Mouse (Mus musculus) R1 (cell line): Measurements from ENCODE around the gene Btg2.
A peak's percentile ranks its signal among the peaks of the same experiment; 100 is the strongest.

Source experiments
- DNase-seq: peaks from one replicate; pipeline ENCODE4 v3.0.0-alpha.2; 2018; ENCODE audit warnings: low read depth, low spot score

Btg2 gene

DNA sequence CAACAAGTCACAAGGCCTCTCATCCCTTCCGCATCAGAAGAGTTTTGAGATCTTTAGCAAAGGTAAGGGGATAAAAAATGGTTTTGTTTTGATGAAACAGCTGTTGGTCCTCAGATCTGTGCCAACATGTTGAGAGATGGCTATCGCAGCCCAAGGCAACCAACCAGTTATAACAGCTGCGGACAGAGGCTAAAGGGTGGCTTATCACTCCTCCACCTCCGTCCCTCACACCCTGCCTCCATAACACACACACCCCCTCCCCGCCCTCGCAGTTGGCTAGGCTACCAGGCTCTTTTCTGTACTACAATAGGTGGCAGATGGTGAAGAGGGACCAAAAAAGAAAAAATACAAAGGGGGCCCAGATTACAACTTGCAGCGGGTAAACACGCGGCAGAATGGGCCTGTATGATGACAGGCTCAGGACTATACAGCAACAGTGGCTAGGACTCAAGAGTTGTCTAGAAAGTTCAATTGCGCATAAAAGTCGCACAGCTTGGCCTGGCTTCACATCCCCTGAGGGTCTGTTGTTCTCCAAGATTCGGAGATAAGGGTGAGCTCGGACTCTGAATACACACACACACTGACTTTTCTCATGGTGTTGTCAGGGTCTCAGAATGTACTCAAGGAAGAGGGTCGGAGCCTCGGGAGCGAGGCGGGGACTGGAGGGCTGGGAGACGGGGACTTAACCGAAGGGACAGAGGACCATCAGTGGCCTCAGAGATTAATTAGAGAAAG lies 692 bp downstream of the Btg2 start:
- peak; percentile 32 for DNase-seq

- DNase-seq, result no peak
Measured at GRCm38 (mm10) chr1:134077389-134078060, 1.4 kb downstream of the Btg2 start.

DNA sequence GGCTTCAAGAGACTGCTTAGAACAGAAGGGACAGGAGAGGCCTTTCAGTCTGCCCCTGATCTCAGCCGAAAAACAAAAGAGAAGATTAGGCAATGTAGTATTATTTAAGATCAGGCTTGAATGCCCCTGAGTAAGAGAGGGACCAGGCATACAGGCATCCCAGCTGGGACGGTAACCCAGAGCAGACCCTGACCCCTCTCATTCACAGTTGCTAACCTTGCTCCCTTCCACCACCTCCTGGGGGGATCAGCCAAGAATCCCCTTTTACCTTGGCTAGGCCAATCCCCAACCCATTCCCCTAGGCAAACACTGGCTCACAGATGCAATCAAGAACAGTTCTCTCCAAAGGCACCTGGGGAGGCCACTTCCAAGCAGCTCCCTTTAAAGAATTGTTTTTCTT lies 2.1 kb downstream of the Btg2 start:
- DNase-seq, result no peak

- no peak for DNase-seq
Measured at GRCm38 (mm10) chr1:134075532-134075931, 3.4 kb downstream of the Btg2 start.

GRCm38 (mm10) chr1:134074606-134075005 lies 4.3 kb downstream of the Btg2 start:
- no peak for DNase-seq

- DNase-seq, result no peak
Measured at GRCm38 (mm10) chr1:134074184-134074583, 4.7 kb downstream of the Btg2 start.

DNA sequence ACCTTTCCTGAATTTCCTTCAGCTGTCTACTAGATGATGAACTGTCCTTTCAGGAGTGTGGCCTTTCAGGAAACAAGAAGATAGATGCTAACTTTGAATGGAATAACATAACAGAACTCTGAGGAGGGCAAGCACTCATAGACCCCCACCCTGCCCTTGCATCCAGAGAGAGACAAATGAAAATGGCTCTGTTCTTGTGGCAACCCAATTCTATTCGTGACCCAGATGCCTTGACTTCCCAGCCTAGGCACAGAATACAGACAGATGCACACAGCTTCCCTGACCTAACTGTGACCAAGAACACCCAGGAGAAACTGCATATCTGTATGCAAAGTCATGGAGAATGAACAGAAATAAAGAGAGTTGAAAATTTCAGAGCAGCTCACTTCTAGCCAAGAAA lies 5.3 kb downstream of the Btg2 start:
- DNase-seq, result no peak

DNA sequence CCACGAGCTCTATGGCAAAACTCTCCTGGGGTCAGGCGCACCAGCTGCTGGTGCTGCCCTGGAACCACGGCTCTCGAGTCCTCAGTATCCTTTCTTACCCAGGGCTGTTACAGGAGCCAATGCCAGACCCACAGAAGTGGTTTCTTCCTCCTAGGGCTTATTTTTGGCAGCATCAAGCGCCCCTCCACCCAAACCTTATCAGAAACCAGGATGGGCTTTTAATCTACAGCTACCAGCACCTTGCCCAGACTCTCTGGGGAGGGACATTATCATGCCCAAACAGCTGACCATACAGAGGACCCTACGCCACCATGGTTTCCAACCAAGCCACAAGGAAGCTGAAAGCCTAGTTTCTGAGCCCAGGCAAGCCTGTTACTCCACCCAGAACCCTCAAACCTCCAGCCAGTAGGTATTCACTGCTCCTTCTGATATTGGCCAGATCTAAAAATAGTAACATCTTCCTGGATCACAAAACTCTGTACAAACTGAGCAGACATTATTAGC lies 5.8 kb downstream of the Btg2 start:
- DNase-seq, result no peak

GRCm38 (mm10) chr1:134071411-134072018 lies 7.4 kb downstream of the Btg2 start:
- no peak for DNase-seq

GRCm38 (mm10) chr1:134070099-134070669 lies 8.7 kb downstream of the Btg2 start:
- peak; percentile 23 for DNase-seq

GRCm38 (mm10) chr1:134067143-134067619 lies 11.7 kb downstream of the Btg2 start:
- no peak for DNase-seq

GRCm38 (mm10) chr1:134066554-134066953 lies 12.4 kb downstream of the Btg2 start:
- DNase-seq, result no peak

- no peak for DNase-seq
Measured at GRCm38 (mm10) chr1:134065241-134065809, 13.6 kb downstream of the Btg2 start.

GRCm38 (mm10) chr1:134064296-134064831 lies 14.6 kb downstream of the Btg2 start:
- no peak for DNase-seq

GRCm38 (mm10) chr1:134063773-134064125 lies 15.2 kb downstream of the Btg2 start:
- DNase-seq, result no peak

DNA sequence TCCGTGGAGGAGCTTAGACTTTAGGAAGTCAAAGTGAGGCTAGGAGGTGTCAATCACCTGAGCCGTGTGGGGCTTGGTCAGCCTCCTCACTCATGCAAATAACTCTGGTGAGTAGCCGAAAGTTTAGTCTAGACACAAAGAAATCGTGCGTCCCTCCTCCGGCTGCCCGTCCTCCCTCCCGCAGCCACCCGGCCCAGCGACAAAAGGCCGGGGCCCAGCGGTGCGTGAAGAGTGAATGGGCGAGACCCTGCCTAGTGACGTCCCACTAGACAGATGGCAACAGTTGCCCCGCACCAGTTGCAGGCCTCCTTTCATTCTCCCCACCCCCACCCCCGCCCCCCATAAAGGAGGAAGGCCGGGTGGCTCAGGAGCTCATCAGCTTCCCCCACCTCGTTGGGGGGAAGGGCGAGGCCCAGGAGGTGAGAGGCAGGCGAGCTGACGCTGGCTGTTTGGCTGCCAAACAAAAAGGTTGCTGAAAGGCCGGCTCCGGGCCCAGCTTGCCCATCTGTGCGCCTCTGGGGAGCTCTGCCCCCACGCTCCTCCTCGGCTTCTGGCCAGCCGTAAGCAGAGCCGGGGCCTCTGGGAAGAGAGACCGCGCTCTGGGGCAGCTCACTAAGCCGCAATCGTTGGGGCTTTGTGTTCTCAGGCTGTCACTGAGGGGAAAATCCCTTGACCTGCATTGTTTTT lies 15.7 kb downstream of the Btg2 start:
- DNase-seq, result peak; percentile 81

DNA sequence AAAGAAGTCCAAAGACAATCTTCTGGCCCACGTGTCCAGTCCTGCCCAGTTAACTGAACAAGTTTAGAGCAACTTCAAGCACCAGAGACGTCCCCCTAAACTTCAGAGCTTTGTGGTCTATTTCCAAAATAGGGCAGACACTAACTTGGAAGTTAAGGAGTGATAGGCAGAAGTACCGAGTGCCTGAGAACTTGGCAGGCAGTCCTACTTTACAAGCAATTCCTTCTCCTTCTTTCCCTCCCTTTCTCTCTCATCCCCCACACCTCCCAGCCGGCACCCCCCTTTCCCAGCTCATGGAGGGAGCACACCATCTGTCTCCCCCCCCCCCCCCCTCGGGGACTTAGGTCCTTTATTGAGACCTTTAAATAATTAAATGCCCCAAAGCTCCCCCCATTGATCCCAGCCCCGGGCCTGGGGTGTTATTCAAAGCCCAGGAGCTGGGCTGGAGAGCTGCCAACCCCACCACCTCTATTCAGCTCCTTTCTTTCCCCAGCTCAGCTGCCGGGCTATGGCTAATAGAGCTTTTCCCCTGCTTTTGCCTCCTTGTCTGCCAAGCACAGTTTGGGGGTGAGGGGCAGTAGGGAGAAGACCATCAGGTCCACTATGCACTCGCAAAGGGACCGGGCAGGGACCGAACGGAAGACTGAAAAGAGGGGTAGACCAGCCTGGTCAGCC lies 16.4 kb downstream of the Btg2 start:
- no peak for DNase-seq

GRCm38 (mm10) chr1:134061915-134062314 lies 17.0 kb downstream of the Btg2 start:
- DNase-seq, result no peak

DNA sequence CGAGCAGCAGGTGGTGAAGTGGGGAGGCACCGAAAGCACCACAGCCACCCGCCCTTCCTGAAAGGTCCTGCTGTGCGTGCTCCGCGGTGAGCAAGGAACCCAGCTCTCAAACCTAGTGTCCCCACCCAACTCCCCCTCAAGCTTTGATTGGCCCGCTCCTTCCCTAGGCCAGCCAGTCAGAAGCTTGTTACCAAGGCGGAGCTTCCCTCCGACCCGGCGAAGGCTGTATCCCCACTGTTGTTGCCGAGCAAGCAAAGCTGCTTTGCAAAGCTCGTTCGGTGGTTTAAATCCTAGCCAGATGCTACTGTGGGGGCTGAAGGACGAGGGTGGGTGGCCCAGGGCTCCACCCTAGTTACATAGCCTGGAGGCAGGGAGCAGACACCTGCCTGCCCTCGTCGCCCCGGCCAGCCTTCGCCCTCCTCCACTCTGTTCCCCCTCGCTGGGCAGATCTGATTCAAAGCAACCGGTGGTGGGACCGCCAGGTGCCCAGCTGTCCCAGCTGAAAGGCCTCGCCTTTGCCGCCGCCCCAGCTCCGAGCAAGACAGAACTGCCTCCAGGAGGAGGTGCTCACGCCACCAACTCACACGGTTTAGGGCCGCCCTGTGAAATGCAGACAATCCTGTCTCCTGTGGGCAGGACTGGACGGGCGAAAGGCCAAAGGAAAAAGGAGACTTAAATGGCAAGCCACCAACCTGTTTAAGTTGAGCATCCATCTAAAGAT lies 17.9 kb downstream of the Btg2 start:
- DNase-seq, result peak; percentile 89
